Mouse (Mus musculus) spleen, adult 2 months (tissue): ENCODE measurements around the gene Myo18a. TPM values are rescaled to one million over a fixed set of nuclear protein-coding genes. Genes with fewer than 3 reads are reported as not detected.

ENCODE experiments used
- DNase-seq, 2 experiments: peaks; one replicate each; pipeline versions ENCODE4 v3.0.0 to v3.0.0-alpha.2; 2012 to 2021; ENCODE audit warnings: low spot score in 2 of 2, low read depth in 1 of 2
- H3K27ac ChIP-seq: fragments of 200-500 bp; 2 replicates; pipeline ENCODE4 v1.5.1; 2012; ENCODE audit warnings: low read length, inconsistent platforms; ENCODE audit not compliant: insufficient read depth
- H3K27me3 ChIP-seq: fragments of 200-500 bp; 2 replicates; pipeline ENCODE4 v1.6.1; 2012; ENCODE audit warnings: mild to moderate bottlenecking, moderate library complexity, low read length, inconsistent platforms; ENCODE audit not compliant: control insufficient read depth, insufficient read depth
- H3K36me3 ChIP-seq: fragments of 200-500 bp; 2 replicates; pipeline ENCODE4 v1.6.1; 2012; ENCODE audit warnings: mild to moderate bottlenecking, low read length, inconsistent platforms; ENCODE audit not compliant: control insufficient read depth, insufficient read depth
- H3K4me1 ChIP-seq: fragments of 200-500 bp; 2 replicates; pipeline ENCODE4 v1.6.1; 2011; ENCODE audit warnings: inconsistent platforms; ENCODE audit not compliant: control insufficient read depth, insufficient read depth, insufficient read length
- H3K4me3 ChIP-seq: fragments of 200-500 bp; 2 replicates; pipeline ENCODE4 v1.5.1; 2011; ENCODE audit warnings: mild to moderate bottlenecking, inconsistent platforms; ENCODE audit not compliant: insufficient read depth, insufficient read length; ENCODE audit errors: extremely low read depth
- CTCF ChIP-seq: fragments of 200-500 bp; IDR thresholded peaks from 2 replicates; pipeline ENCODE4 v1.5.1; 2011; ENCODE audit warnings: mild to moderate bottlenecking, inconsistent platforms; ENCODE audit not compliant: insufficient read depth, insufficient read length, insufficient replicate concordance; ENCODE audit errors: extremely low read depth
- POLR2A ChIP-seq: fragments of 200-500 bp; IDR thresholded peaks from 2 replicates; pipeline ENCODE4 v1.6.1; 2011; ENCODE audit warnings: low read depth, low read length, inconsistent platforms
- WGBS: fragments of 180-500 bp; shearing (Covaris S2); methylation state at CpG from one replicate; pipeline ENCODE4 v1.1.7; 2018; 5-methylcytosine and 5-hydroxymethylcytosine counted together
- polyA plus RNA-seq: library from polyadenylated mRNA; depleted of rRNA; stranded (reverse); fragments of >200 nt; gene quantifications from 2 replicates; pipeline ENCODE4 v1.2.3, GENCODE M21; 2012

Myo18a gene
- polyA plus RNA-seq, 1 experiment = 52.3 TPM

GRCm38 (mm10) chr11:77858589-77858988, 95.5 kb downstream of the Myo18a start:
- H3K4me1 ChIP-seq = no peaks in the 10 kb centered on the region
- no peak overlapping the region for H3K27ac ChIP-seq
- no peak overlapping the region for H3K4me3 ChIP-seq
- DNase-seq = no peak
- H3K27me3 ChIP-seq = no peaks in the 10 kb centered on the region
- WGBS = 90% methylated on average over 9 of the region's 9 CpGs
- peaks cover 42% of the 10 kb centered on the region for H3K36me3 ChIP-seq
- TF ChIP-seq CTCF (no peak), POLR2A (no peak)

- Histone ChIP-seq H3K4me3 (no peak overlapping the region), H3K36me3 (peaks cover 44% of the 10 kb centered on the region), H3K4me1 (no peaks in the 10 kb centered on the region), H3K27me3 (no peaks in the 10 kb centered on the region), H3K27ac (no peak overlapping the region)
- DNase-seq = no peak
- TF ChIP-seq POLR2A (no peak), CTCF (no peak)
- WGBS = 83% methylated on average over 9 of the region's 9 CpGs
Observed at GRCm38 (mm10) chr11:77860947-77861346, 97.9 kb downstream of the Myo18a start.

GRCm38 (mm10) chr11:77862887-77863286, 99.8 kb downstream of the Myo18a start:
- Histone ChIP-seq H3K27ac (no peak overlapping the region), H3K27me3 (no peaks in the 10 kb centered on the region), H3K4me1 (no peaks in the 10 kb centered on the region), H3K4me3 (no peak overlapping the region), H3K36me3 (peaks cover 38% of the 10 kb centered on the region)
- TF ChIP-seq CTCF (no peak), POLR2A (no peak)
- no peak for DNase-seq
- WGBS = 95% methylated on average over 7 of the region's 7 CpGs

GRCm38 (mm10) chr11:77864771-77865170, 101.7 kb downstream of the Myo18a start:
- no peak for DNase-seq
- Histone ChIP-seq H3K4me3 (no peak overlapping the region), H3K27ac (no peak overlapping the region), H3K36me3 (peaks cover 23% of the 10 kb centered on the region), H3K4me1 (peaks cover 4% of the 10 kb centered on the region; the same call in 1 of the 2 replicates), H3K27me3 (no peaks in the 10 kb centered on the region)
- no peak for TF ChIP-seq POLR2A
- no peak for TF ChIP-seq CTCF
- WGBS = 91% methylated on average over 12 of the region's 12 CpGs

GRCm38 (mm10) chr11:77867419-77868083, 104.5 kb downstream of the Myo18a start:
- H3K36me3 ChIP-seq = peaks cover 11% of the 10 kb centered on the region
- 61% methylated on average over 12 of the region's 12 CpGs for WGBS
- no peak overlapping the region for H3K27ac ChIP-seq
- no peak for TF ChIP-seq POLR2A
- no peak for TF ChIP-seq CTCF
- no peak overlapping the region for H3K4me3 ChIP-seq
- no peak for DNase-seq
- H3K27me3 ChIP-seq = no peaks in the 10 kb centered on the region
- H3K4me1 ChIP-seq = peaks cover 4% of the 10 kb centered on the region

- no peak for DNase-seq
Observed at GRCm38 (mm10) chr11:77871436-77871835, 108.4 kb downstream of the Myo18a start.

GRCm38 (mm10) chr11:77872236-77872635, 109.2 kb downstream of the Myo18a start:
- DNase-seq = no peak
- Histone ChIP-seq H3K27ac (no peak overlapping the region), H3K36me3 (no peaks in the 10 kb centered on the region), H3K27me3 (no peaks in the 10 kb centered on the region), H3K4me3 (no peak overlapping the region), H3K4me1 (peaks cover 7% of the 10 kb centered on the region)
- 45% methylated on average over 11 of the region's 11 CpGs for WGBS
- TF ChIP-seq CTCF = no peak
- no peak for TF ChIP-seq POLR2A

More at GRCm38 (mm10) chr11:77871436-77871835, 108.4 kb downstream of the Myo18a start:
- Histone ChIP-seq H3K27ac (no peak overlapping the region), H3K27me3 (no peaks in the 10 kb centered on the region), H3K4me3 (no peak overlapping the region), H3K36me3 (no peaks in the 10 kb centered on the region), H3K4me1 (peaks cover 7% of the 10 kb centered on the region)
- TF ChIP-seq CTCF (no peak), POLR2A (no peak)
- 75% methylated on average over 4 of the region's 4 CpGs for WGBS
